Mouse (Mus musculus) olfactory bulb, adult 2 months (tissue): ENCODE results near the gene Itgal.

ENCODE experiments used
- CTCF ChIP-seq: fragments of 200-500 bp; IDR thresholded peaks from 2 replicates; pipeline ENCODE4 v1.5.1; 2012; ENCODE audit warnings: low read depth, mild to moderate bottlenecking, low read length, moderate library complexity; ENCODE audit not compliant: insufficient read depth
- POLR2A ChIP-seq: fragments of 200-500 bp; IDR thresholded peaks from 2 replicates; pipeline ENCODE4 v1.6.1; 2012; ENCODE audit warnings: mild to moderate bottlenecking, low read depth, low read length, moderate library complexity; ENCODE audit not compliant: insufficient read depth

DNA sequence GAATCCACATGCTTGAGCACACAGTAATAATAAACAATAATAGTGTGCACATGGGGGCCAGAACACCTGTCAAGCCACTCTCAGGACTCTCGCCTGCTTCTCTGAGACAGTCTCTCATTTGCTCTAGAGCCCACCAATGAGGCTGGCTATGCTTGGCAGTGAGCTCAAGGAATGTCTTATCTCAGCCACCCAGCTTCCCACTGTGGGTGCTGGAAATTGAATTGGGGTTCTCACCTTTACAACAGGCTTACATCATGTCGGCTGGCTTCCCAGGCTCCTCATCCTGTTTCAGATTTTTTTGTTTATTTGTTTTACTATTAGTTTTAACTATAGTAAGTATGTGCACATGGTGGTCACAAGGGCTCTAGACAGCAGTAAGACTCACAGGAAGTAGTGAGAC is 75.2 kb downstream of the Itgal start:
- TF ChIP-seq CTCF (no peak), POLR2A (no peak)
